Mouse (Mus musculus) telencephalon, adult 2 months (tissue): ENCODE data around the gene Gm7945.
"Not testable (repeated sequence)": the region's sequence is repeated elsewhere in the genome, so short reads cannot be mapped to it uniquely, and the experiment has no call there.

Experiments
- DNase-seq: peaks from one replicate; pipeline ENCODE4 v3.0.0-alpha.2; 2011; ENCODE audit warnings: low read depth, low spot score

The Gm7945 gene

GRCm38 (mm10) chr14:41386279-41386678 lies at the start of gene Gm7945:
Gene Gm7945, minus strand, starts transcription at chr14:41386379.
- DNase-seq, result not testable (repeated sequence)

GRCm38 (mm10) chr14:41425393-41426075 lies 39.4 kb upstream of the Gm7945 start:
- DNase-seq, result not testable (repeated sequence)

GRCm38 (mm10) chr14:41424694-41425093 lies 38.5 kb upstream of the Gm7945 start:
- DNase-seq, result not testable (repeated sequence)

GRCm38 (mm10) chr14:41408181-41408580 lies 22.0 kb upstream of the Gm7945 start, which contains the start of gene Gm6482:
Gene Gm6482, minus strand, starts transcription at chr14:41408281.
- DNase-seq, result not testable (repeated sequence)

- not testable (repeated sequence) for DNase-seq
Measured at GRCm38 (mm10) chr14:41348309-41348708, 37.9 kb downstream of the Gm7945 start, which contains the start of gene Gm5798. Gene Gm5798, plus strand, starts transcription at chr14:41348609.
